Mouse (Mus musculus): ENCODE data around the gene Gm45337. TPM values are rescaled to one million over a fixed set of nuclear protein-coding genes. Genes with fewer than 3 reads are reported as not detected.
"Not testable (repeated sequence)": the region's sequence is repeated elsewhere in the genome, so short reads cannot be mapped to it uniquely, and the experiment has no call there.

Gm45337 gene
- polyA plus RNA-seq, 1 experiment from 2014 or later, result not detected

DNA sequence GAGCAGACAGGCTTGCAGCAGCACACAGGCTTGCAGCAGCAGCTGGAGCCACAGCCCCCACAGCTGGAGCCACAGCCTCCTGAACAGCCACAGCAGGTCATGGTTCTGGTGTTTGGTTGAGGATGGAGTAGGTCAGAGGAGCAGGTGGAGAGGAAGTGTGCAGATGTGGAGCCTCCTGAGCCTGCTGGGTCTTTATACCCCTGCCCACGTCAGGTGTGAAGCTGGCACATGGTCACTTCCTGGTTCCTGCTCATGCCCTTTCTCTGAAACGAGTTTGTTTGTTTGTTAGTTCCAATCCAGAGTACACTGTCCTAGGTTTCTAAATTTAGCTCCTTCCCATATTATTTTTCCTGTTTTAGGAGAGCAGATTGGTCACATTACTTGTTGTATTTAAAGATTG is 12.6 kb upstream of the Gm45337 start, which contains the start of gene Gm29735:
TSS of gene Gm29735 (minus strand) at position 101 of the 400 bp plus-strand sequence.
- not testable (repeated sequence) for H3K27me3 ChIP-seq (ENCODE audit: control insufficient read depth, insufficient read depth, low read length); ATAC-seq (ENCODE audit: insufficient number of reproducible peaks, insufficient read depth, low FRiP score, low read depth); H3K4me1 ChIP-seq (ENCODE audit: control insufficient read depth, insufficient read depth, low read length); H3K9me3 ChIP-seq (ENCODE audit: control insufficient read depth, low read depth, low read length); H3K4me3 ChIP-seq (ENCODE audit: low read depth, low read length); H3K36me3 ChIP-seq (ENCODE audit: control insufficient read depth, insufficient read depth, low read length); H3K4me2 ChIP-seq (replicated peaks; ENCODE audit: low read depth, low read length); H3K27ac ChIP-seq (ENCODE audit: low read length); H3K9ac ChIP-seq (replicated peaks; ENCODE audit: low read depth, low read length)
- 36% methylated on average over 2 of the region's 2 CpGs for WGBS

DNA sequence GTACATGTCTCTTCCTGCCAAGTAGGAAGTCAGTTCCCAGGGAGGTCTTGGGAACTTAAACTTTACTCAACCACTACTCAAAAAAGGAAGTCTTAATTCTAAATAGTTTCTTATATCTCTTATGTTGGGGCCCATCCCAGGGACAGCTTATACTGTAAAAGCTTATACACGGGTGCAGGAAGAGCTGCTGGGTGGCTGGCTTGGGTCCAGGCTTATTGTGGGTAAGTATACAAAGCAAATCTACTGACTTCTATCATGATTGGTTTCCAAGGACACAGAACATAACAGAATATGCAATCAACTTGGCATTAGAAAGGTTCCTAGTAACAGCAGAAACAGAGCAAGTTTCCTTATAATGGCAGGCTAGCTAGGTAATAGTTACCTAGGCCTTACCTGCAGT is 10.9 kb upstream of the Gm45337 start:
- Histone ChIP-seq H3K9me3 (ENCODE audit: control insufficient read depth, low read depth, low read length) (no peaks in the 10 kb centered on the region), H3K27ac (ENCODE audit: low read length) (no peak overlapping the region), H3K36me3 (ENCODE audit: control insufficient read depth, insufficient read depth, low read length) (no peaks in the 10 kb centered on the region), H3K4me2 (replicated peaks; ENCODE audit: low read depth, low read length) (no peak overlapping the region), H3K9ac (replicated peaks; ENCODE audit: low read depth, low read length) (no peak overlapping the region), H3K27me3 (ENCODE audit: control insufficient read depth, insufficient read depth, low read length) (no peaks in the 10 kb centered on the region), H3K4me3 (ENCODE audit: low read depth, low read length) (no peak overlapping the region), H3K4me1 (ENCODE audit: control insufficient read depth, insufficient read depth, low read length) (no peaks in the 10 kb centered on the region)
- 47% methylated on average over 1 of the region's 1 CpGs for WGBS
- ATAC-seq (ENCODE audit: insufficient number of reproducible peaks, insufficient read depth, low FRiP score, low read depth), result no peak

DNA sequence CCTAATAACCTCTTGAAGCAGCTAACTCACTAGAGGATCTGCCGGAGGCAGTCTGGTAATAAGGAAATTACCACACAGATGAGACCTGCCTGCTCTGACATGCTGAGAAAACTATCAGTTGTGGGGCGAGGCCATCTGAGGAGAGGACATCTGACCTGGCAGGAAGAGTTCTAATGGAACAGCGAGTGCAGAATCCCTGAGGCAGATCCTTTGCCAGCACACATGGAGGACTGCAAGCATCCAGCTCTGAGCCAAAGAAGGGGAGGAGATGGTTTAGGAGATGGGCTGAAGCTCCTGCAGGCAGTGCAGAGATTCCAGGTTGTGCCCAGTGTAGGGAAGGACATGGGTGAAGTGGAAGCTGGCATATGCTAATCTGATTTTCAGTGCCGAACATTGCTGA is 7.8 kb upstream of the Gm45337 start:
- Histone ChIP-seq H3K9me3 (ENCODE audit: control insufficient read depth, low read depth, low read length) (no peaks in the 10 kb centered on the region), H3K27me3 (ENCODE audit: control insufficient read depth, insufficient read depth, low read length) (no peaks in the 10 kb centered on the region), H3K4me3 (ENCODE audit: low read depth, low read length) (no peak overlapping the region), H3K36me3 (ENCODE audit: control insufficient read depth, insufficient read depth, low read length) (no peaks in the 10 kb centered on the region), H3K27ac (ENCODE audit: low read length) (no peak overlapping the region), H3K4me1 (ENCODE audit: control insufficient read depth, insufficient read depth, low read length) (no peaks in the 10 kb centered on the region), H3K4me2 (replicated peaks; ENCODE audit: low read depth, low read length) (no peak overlapping the region), H3K9ac (replicated peaks; ENCODE audit: low read depth, low read length) (no peak overlapping the region)
- ATAC-seq (ENCODE audit: insufficient number of reproducible peaks, insufficient read depth, low FRiP score, low read depth), result no peak
- 76% methylated on average over 4 of the region's 4 CpGs for WGBS

DNA sequence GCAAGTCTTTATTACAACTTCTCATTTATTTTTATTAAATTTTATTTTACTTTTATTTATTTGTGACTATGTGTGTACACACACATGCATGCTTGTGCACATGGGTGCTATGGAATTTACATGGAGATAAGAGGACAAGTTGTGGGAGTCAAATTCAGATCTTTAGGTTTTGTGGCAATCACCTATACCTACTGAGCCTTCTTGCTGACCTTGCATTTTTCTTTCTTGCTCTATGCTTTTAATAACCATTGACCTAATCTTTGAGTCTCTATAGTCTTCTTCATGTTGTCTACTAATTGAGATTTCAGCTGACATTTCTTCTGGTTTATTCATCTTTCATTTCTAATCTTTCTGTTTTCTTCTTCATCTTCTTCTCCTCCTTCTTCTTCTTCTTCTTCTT is 4.2 kb upstream of the Gm45337 start:
- Histone ChIP-seq H3K27ac (ENCODE audit: low read length) (no peak overlapping the region), H3K4me3 (ENCODE audit: low read depth, low read length) (no peak overlapping the region), H3K36me3 (ENCODE audit: control insufficient read depth, insufficient read depth, low read length) (no peaks in the 10 kb centered on the region), H3K9me3 (ENCODE audit: control insufficient read depth, low read depth, low read length) (no peaks in the 10 kb centered on the region), H3K9ac (replicated peaks; ENCODE audit: low read depth, low read length) (no peak overlapping the region), H3K4me1 (ENCODE audit: control insufficient read depth, insufficient read depth, low read length) (no peaks in the 10 kb centered on the region), H3K4me2 (replicated peaks; ENCODE audit: low read depth, low read length) (no peak overlapping the region), H3K27me3 (ENCODE audit: control insufficient read depth, insufficient read depth, low read length) (no peaks in the 10 kb centered on the region)
- no peak for ATAC-seq (ENCODE audit: insufficient number of reproducible peaks, insufficient read depth, low FRiP score, low read depth)

DNA sequence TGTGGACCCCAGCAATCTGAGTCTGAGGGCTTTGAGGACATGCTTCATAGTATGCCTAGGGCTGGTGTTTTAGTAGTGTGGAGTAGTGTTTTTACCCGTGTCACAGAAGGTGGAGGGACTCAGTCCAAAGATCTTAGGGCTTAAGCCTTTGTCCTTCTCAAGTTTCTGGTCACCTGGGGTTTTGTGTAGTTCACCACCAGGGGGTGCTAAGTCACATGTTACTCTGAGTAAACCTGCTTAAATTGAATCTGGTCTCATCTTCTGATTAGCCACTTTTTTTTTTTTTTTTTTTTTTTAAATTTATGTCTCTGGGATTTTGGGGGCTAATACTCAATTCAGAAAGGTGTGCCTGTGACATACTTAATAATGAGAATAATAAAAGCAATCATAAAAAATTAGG is 1.6 kb upstream of the Gm45337 start:
- no peak overlapping the region for H3K27ac ChIP-seq (ENCODE audit: low read length)
- ATAC-seq (ENCODE audit: insufficient number of reproducible peaks, insufficient read depth, low FRiP score, low read depth), result no peak
- H3K4me3 ChIP-seq (ENCODE audit: low read depth, low read length), result no peak overlapping the region
- WGBS, result 0% methylated on average over 1 of the region's 1 CpGs
- H3K4me2 ChIP-seq (replicated peaks; ENCODE audit: low read depth, low read length), result no peak overlapping the region
- no peaks in the 10 kb centered on the region for H3K27me3 ChIP-seq (ENCODE audit: control insufficient read depth, insufficient read depth, low read length)
- H3K36me3 ChIP-seq (ENCODE audit: control insufficient read depth, insufficient read depth, low read length), result no peaks in the 10 kb centered on the region
- no peaks in the 10 kb centered on the region for H3K9me3 ChIP-seq (ENCODE audit: control insufficient read depth, low read depth, low read length)
- H3K9ac ChIP-seq (replicated peaks; ENCODE audit: low read depth, low read length), result no peak overlapping the region
- no peaks in the 10 kb centered on the region for H3K4me1 ChIP-seq (ENCODE audit: control insufficient read depth, insufficient read depth, low read length)

DNA sequence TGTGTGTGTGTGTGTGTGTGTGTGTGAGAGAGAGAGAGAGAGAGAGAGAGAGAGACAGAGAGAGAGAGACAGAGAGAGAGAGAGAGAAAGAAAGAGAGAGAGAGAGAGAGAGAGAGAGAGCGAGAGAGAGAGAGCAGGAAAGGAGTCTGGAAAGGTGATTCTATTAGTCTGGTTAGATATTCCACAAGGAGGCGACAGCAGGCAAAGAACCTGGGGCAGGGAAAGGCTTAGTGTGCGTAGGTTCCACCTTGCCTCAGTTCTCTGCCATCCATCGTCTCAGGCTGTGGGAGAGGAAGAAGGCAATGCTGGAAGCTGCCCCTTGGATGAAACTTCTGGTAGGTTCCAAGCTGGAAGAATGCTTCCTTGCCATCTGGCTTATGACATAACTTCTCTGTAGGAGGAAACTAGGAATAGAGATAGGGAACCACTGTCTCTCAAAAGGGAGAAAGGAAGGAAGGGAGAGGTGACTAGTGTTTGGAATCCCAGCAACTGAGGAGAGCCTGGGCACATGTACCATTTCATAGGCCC is 1.1 kb upstream of the Gm45337 start:
- H3K9me3 ChIP-seq (ENCODE audit: control insufficient read depth, low read depth, low read length), result no peaks in the 10 kb centered on the region
- no peak overlapping the region for H3K4me2 ChIP-seq (replicated peaks; ENCODE audit: low read depth, low read length)
- no peak overlapping the region for H3K27ac ChIP-seq (ENCODE audit: low read length)
- ATAC-seq (ENCODE audit: insufficient number of reproducible peaks, insufficient read depth, low FRiP score, low read depth), result no peak
- no peak overlapping the region for H3K9ac ChIP-seq (replicated peaks; ENCODE audit: low read depth, low read length)
- H3K27me3 ChIP-seq (ENCODE audit: control insufficient read depth, insufficient read depth, low read length), result no peaks in the 10 kb centered on the region
- H3K4me1 ChIP-seq (ENCODE audit: control insufficient read depth, insufficient read depth, low read length), result no peaks in the 10 kb centered on the region
- WGBS, result 38% methylated on average over 4 of the region's 4 CpGs
- H3K36me3 ChIP-seq (ENCODE audit: control insufficient read depth, insufficient read depth, low read length), result no peaks in the 10 kb centered on the region
- H3K4me3 ChIP-seq (ENCODE audit: low read depth, low read length), result no peak overlapping the region

DNA sequence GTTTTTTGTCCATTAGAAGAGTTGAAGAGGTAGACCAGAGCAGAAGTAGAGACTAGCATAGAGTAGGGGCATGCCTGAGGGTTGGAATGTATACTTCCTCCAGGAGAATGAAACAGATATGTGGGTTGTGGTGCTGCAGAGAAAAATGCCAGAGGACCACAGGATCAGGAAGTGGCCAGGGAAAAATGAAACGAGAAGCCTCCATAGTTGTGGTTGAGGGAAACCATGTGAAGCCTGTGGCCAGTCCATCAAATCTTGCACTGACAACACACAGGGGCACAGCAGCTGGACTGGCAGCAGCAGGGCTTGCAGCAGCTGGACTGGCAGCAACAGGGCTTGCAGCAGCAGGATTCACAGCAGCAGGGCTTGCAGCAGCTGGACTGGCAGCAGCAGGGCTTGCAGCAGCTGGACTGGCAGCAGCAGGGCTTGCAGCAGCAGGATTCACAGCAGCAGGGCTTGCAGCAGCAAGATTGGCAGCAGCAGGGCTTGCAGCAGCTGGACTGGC is 849 bp downstream of the Gm45337 start:
- not testable (repeated sequence) for H3K4me1 ChIP-seq (ENCODE audit: control insufficient read depth, insufficient read depth, low read length); H3K4me3 ChIP-seq (ENCODE audit: low read depth, low read length); ATAC-seq (ENCODE audit: insufficient number of reproducible peaks, insufficient read depth, low FRiP score, low read depth); H3K36me3 ChIP-seq (ENCODE audit: control insufficient read depth, insufficient read depth, low read length); H3K9ac ChIP-seq (replicated peaks; ENCODE audit: low read depth, low read length); H3K4me2 ChIP-seq (replicated peaks; ENCODE audit: low read depth, low read length); H3K9me3 ChIP-seq (ENCODE audit: control insufficient read depth, low read depth, low read length); H3K27me3 ChIP-seq (ENCODE audit: control insufficient read depth, insufficient read depth, low read length); H3K27ac ChIP-seq (ENCODE audit: low read length)
- 38% methylated on average over 1 of the region's 1 CpGs for WGBS

DNA sequence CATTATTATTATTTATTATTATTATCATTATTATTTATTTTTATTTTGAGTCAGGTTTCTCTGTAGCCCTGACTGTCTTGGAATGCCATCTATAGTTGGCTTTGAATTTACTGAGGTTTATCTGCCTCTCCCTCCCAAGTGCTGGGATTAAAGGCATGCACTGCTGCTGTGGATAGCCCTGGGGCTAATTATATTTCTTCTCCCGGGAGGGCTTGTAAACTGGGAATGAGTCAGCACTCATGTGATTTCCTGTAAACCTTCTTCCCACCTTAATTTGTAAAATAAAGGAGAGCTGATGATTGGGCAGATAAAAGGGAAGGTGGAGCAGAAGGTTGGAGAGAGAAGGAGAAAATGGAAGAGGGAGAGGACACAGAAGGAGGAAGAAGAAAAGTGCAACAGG is 3.7 kb downstream of the Gm45337 start:
- Histone ChIP-seq H3K9ac (replicated peaks; ENCODE audit: low read depth, low read length) (no peak overlapping the region), H3K36me3 (ENCODE audit: control insufficient read depth, insufficient read depth, low read length) (no peaks in the 10 kb centered on the region), H3K9me3 (ENCODE audit: control insufficient read depth, low read depth, low read length) (no peaks in the 10 kb centered on the region), H3K27ac (ENCODE audit: low read length) (no peak overlapping the region), H3K27me3 (ENCODE audit: control insufficient read depth, insufficient read depth, low read length) (no peaks in the 10 kb centered on the region), H3K4me1 (ENCODE audit: control insufficient read depth, insufficient read depth, low read length) (no peaks in the 10 kb centered on the region), H3K4me3 (ENCODE audit: low read depth, low read length) (no peak overlapping the region), H3K4me2 (replicated peaks; ENCODE audit: low read depth, low read length) (no peak overlapping the region)
- 33% methylated on average over 1 of the region's 1 CpGs for whole genome bisulfite sequencing
- ATAC-seq (ENCODE audit: insufficient number of reproducible peaks, insufficient read depth, low FRiP score, low read depth), result no peak

DNA sequence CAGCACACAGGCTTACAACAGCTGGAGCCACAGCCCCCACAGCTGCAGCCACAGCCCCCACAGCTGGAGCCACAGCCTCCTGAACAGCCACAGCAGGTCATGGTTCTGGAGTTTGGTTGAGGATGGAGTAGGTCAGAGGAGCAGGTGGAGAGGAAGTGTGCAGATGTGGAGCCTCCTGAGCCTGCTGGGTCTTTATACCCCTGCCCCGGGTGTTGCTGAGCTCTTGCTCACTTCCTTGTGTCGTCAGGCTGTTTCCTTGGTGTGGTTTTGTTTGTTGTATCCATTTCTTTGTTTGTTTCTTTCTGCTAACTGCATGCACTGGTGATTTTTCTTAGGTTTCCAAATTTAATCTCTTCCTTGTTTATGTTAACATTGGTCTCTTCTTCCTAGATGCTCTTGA is 8.5 kb downstream of the Gm45337 start, which contains the start of gene Gm39115:
TSS of gene Gm39115 (minus strand) at position 101 of the 400 bp plus-strand sequence.
- not testable (repeated sequence) for H3K9ac ChIP-seq (replicated peaks; ENCODE audit: low read depth, low read length); H3K4me2 ChIP-seq (replicated peaks; ENCODE audit: low read depth, low read length); H3K27ac ChIP-seq (ENCODE audit: low read length); H3K4me3 ChIP-seq (ENCODE audit: low read depth, low read length); ATAC-seq (ENCODE audit: insufficient number of reproducible peaks, insufficient read depth, low FRiP score, low read depth); H3K27me3 ChIP-seq (ENCODE audit: control insufficient read depth, insufficient read depth, low read length); H3K4me1 ChIP-seq (ENCODE audit: control insufficient read depth, insufficient read depth, low read length); H3K9me3 ChIP-seq (ENCODE audit: control insufficient read depth, low read depth, low read length); H3K36me3 ChIP-seq (ENCODE audit: control insufficient read depth, insufficient read depth, low read length)
- 37% methylated on average over 2 of the region's 2 CpGs for WGBS
